Mouse (Mus musculus): ENCODE results near the gene Adgrg5. TPM values are rescaled to one million over a fixed set of nuclear protein-coding genes. Genes with fewer than 3 reads are reported as not detected.

The Adgrg5 gene
- polyA plus RNA-seq, 1 experiment = not detected

DNA sequence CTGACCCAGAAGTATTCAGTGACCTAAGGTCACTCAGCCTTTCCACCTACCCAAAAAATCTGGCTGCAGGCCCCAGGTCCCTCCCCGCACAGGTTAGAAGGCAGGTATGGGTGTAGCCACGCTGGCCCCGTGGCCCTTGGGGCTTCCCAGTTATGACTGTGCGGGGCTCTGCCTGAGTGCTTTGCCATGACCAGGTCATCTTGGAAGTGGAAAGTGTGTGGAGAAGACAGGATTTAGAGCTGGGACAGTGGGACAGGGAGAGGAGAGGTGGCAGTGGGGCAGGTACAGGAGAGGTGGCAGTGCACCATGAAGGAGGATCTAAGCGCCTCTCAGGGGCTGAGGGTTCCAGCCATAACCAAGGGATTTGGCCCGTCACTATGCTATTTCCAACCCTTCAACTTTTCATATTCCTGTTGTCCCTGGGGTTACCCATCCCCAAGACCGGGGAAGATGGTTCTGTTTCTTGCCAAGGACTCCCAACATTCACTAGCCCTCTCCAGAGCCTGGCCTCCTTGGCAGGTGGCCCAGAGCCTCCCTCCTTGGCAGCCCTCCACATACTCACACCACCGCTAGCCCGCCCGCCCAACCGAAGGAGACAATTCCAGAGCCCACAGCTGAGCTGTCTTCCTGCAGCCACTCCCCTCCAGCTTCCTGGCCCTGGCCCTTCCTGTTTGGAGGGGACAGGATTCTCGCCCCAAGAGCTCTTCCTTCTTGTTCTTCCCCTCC, 18.9 kb upstream of the Adgrg5 start:
- Histone ChIP-seq H3K4me2 (ENCODE audit: low read depth) (no peak overlapping the region), H3ac (ENCODE audit: control insufficient read depth, insufficient read length) (no peak overlapping the region), H3K4me3 (no peak overlapping the region), H3K79me2 (ENCODE audit: control insufficient read depth, insufficient read depth) (no peaks in the 10 kb centered on the region), H3K36me3 (ENCODE audit: control insufficient read depth, insufficient read depth) (peaks cover 6% of the 10 kb centered on the region), H3K27me3 (ENCODE audit: control insufficient read depth, insufficient read depth, insufficient read length) (no peaks in the 10 kb centered on the region)
- no peak for TF ChIP-seq TCF3 (IDR thresholded peaks at IDR 0.05; ENCODE audit: insufficient read length, low read depth)
- no peak for TF ChIP-seq REST (IDR thresholded peaks at IDR 0.05; ENCODE audit: insufficient read depth, insufficient read length)
- no peak for TF ChIP-seq E2F4 (IDR thresholded peaks at IDR 0.05; ENCODE audit: insufficient read depth)
- TF ChIP-seq USF1 (IDR thresholded peaks at IDR 0.05; ENCODE audit: low read depth) = no peak
- no peak for TF ChIP-seq POLR2A (IDR thresholded peaks at IDR 0.05; ENCODE audit: insufficient read length, low read depth)
- no peak for TF ChIP-seq MAX (IDR thresholded peaks at IDR 0.05; ENCODE audit: low read depth)
- no peak for TF ChIP-seq MYOG (IDR thresholded peaks at IDR 0.05; ENCODE audit: control insufficient read depth in 1 of 3, insufficient read depth in 1 of 3, insufficient read length in 2 of 3, low read depth in 2 of 3)
- no peak for TF ChIP-seq CEBPB (IDR thresholded peaks at IDR 0.05; ENCODE audit: insufficient read depth, poor library complexity, severe bottlenecking)
- no peak for TF ChIP-seq POLR2AphosphoS2 (IDR thresholded peaks at IDR 0.05; ENCODE audit: insufficient read length, low read depth)
- no peak for TF ChIP-seq TCF12 (IDR thresholded peaks at IDR 0.05; ENCODE audit: insufficient read depth, poor library complexity, severe bottlenecking)
- no peak for TF ChIP-seq MYOD1 (IDR thresholded peaks at IDR 0.05; ENCODE audit: control insufficient read depth in 1 of 3, insufficient read length in 2 of 3, low read depth in 2 of 3)
- TF ChIP-seq SRF (IDR thresholded peaks at IDR 0.05; ENCODE audit: control insufficient read depth, insufficient read length, low read depth) = no peak

DNA sequence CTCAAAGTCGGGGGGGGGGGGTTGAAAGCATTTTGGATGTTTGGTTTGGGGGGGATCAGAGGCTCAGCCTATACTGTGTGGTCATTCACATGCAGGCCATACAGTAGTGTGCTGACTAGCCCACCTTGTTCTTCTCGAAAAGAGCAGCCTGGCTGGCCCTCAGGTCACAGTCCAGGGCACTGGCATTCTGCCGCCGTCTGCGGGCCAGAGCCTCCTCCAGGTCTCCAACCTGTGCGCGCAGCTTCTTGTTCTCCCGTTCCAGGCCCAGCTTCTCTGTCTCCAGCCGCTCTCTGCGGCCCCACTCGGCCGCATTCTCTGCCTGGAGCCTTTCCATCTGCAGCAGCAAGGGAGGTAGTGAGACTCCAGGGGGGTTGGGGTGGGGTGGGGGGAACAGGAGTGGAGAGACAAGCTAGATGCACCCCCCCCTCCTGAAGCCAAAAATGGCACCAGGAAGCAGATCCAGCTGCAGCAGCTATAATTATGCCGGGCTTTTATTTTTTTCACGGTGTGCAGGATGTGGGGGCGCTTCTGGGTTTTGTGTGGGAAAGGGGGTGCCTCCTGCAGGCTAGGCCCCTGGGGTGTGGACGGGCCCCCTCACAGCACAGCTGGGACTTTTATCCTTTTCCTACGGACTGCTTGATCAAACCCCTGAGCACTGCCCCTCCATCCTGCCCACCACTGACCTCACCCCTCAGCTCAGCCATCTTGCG, 15.7 kb upstream of the Adgrg5 start:
- H3K79me2 ChIP-seq (ENCODE audit: control insufficient read depth, insufficient read depth) = no peaks in the 10 kb centered on the region
- no peak overlapping the region for H3ac ChIP-seq (ENCODE audit: control insufficient read depth, insufficient read length)
- no peak overlapping the region for H3K4me2 ChIP-seq (ENCODE audit: low read depth)
- no peaks in the 10 kb centered on the region for H3K27me3 ChIP-seq (ENCODE audit: control insufficient read depth, insufficient read depth, insufficient read length)
- peaks cover 11% of the 10 kb centered on the region for H3K36me3 ChIP-seq (ENCODE audit: control insufficient read depth, insufficient read depth)
- no peak overlapping the region for H3K4me3 ChIP-seq
- no peak for TF ChIP-seq MYOG (IDR thresholded peaks at IDR 0.05; ENCODE audit: control insufficient read depth in 1 of 3, insufficient read depth in 1 of 3, insufficient read length in 2 of 3, low read depth in 2 of 3)
- TF ChIP-seq CEBPB (IDR thresholded peaks at IDR 0.05; ENCODE audit: insufficient read depth, poor library complexity, severe bottlenecking) = no peak
- TF ChIP-seq E2F4 (IDR thresholded peaks at IDR 0.05; ENCODE audit: insufficient read depth) = no peak
- TF ChIP-seq TCF12 (IDR thresholded peaks at IDR 0.05; ENCODE audit: insufficient read depth, poor library complexity, severe bottlenecking) = no peak
- no peak for TF ChIP-seq MYOD1 (IDR thresholded peaks at IDR 0.05; ENCODE audit: control insufficient read depth in 1 of 3, insufficient read length in 2 of 3, low read depth in 2 of 3)
- TF ChIP-seq POLR2A (IDR thresholded peaks at IDR 0.05; ENCODE audit: insufficient read length, low read depth) = no peak
- TF ChIP-seq MAX (IDR thresholded peaks at IDR 0.05; ENCODE audit: low read depth) = no peak
- no peak for TF ChIP-seq SRF (IDR thresholded peaks at IDR 0.05; ENCODE audit: control insufficient read depth, insufficient read length, low read depth)
- no peak for TF ChIP-seq POLR2AphosphoS2 (IDR thresholded peaks at IDR 0.05; ENCODE audit: insufficient read length, low read depth)
- no peak for TF ChIP-seq USF1 (IDR thresholded peaks at IDR 0.05; ENCODE audit: low read depth)
- no peak for TF ChIP-seq REST (IDR thresholded peaks at IDR 0.05; ENCODE audit: insufficient read depth, insufficient read length)
- TF ChIP-seq TCF3 (IDR thresholded peaks at IDR 0.05; ENCODE audit: insufficient read length, low read depth) = no peak

DNA sequence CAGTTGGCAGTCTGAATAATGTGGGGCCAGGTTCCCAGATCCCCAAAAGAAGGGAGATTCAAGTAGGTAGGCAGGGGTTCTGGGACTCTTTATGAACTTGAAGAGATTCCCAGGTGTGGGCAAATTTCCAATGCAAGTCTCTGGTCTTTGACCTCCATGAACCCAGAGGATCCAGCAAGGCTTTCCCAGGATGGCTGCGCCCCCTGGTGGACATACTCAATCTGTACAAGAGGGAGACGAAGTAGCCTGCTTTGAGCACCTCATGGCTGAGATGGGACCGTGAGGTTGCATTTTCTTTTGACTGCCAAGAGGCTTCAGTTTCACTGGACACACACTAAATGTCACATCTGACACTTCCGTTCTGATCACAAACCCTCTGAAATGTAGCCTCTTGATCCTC, 14.6 kb upstream of the Adgrg5 start:
- no peaks in the 10 kb centered on the region for H3K79me2 ChIP-seq (ENCODE audit: control insufficient read depth, insufficient read depth)
- H3K4me2 ChIP-seq (ENCODE audit: low read depth) = no peak overlapping the region
- no peak overlapping the region for H3K4me3 ChIP-seq
- H3K27me3 ChIP-seq (ENCODE audit: control insufficient read depth, insufficient read depth, insufficient read length) = no peaks in the 10 kb centered on the region
- no peak for TF ChIP-seq POLR2A (IDR thresholded peaks at IDR 0.05; ENCODE audit: insufficient read length, low read depth)
- TF ChIP-seq REST (IDR thresholded peaks at IDR 0.05; ENCODE audit: insufficient read depth, insufficient read length) = no peak
- no peak for TF ChIP-seq MYOD1 (IDR thresholded peaks at IDR 0.05; ENCODE audit: control insufficient read depth in 1 of 3, insufficient read length in 2 of 3, low read depth in 2 of 3)
- TF ChIP-seq POLR2AphosphoS2 (IDR thresholded peaks at IDR 0.05; ENCODE audit: insufficient read length, low read depth) = no peak
- TF ChIP-seq SRF (IDR thresholded peaks at IDR 0.05; ENCODE audit: control insufficient read depth, insufficient read length, low read depth) = no peak
- TF ChIP-seq TCF12 (IDR thresholded peaks at IDR 0.05; ENCODE audit: insufficient read depth, poor library complexity, severe bottlenecking) = no peak
- no peak for TF ChIP-seq MAX (IDR thresholded peaks at IDR 0.05; ENCODE audit: low read depth)
- no peak for TF ChIP-seq E2F4 (IDR thresholded peaks at IDR 0.05; ENCODE audit: insufficient read depth)
- no peak for TF ChIP-seq USF1 (IDR thresholded peaks at IDR 0.05; ENCODE audit: low read depth)
- TF ChIP-seq CEBPB (IDR thresholded peaks at IDR 0.05; ENCODE audit: insufficient read depth, poor library complexity, severe bottlenecking) = no peak
- no peak for TF ChIP-seq TCF3 (IDR thresholded peaks at IDR 0.05; ENCODE audit: insufficient read length, low read depth)
- no peak for TF ChIP-seq MYOG (IDR thresholded peaks at IDR 0.05; ENCODE audit: control insufficient read depth in 1 of 3, insufficient read depth in 1 of 3, insufficient read length in 2 of 3, low read depth in 2 of 3)
- H3ac ChIP-seq (ENCODE audit: control insufficient read depth, insufficient read length) = no peak overlapping the region
- H3K36me3 ChIP-seq (ENCODE audit: control insufficient read depth, insufficient read depth) = peaks cover 12% of the 10 kb centered on the region

DNA sequence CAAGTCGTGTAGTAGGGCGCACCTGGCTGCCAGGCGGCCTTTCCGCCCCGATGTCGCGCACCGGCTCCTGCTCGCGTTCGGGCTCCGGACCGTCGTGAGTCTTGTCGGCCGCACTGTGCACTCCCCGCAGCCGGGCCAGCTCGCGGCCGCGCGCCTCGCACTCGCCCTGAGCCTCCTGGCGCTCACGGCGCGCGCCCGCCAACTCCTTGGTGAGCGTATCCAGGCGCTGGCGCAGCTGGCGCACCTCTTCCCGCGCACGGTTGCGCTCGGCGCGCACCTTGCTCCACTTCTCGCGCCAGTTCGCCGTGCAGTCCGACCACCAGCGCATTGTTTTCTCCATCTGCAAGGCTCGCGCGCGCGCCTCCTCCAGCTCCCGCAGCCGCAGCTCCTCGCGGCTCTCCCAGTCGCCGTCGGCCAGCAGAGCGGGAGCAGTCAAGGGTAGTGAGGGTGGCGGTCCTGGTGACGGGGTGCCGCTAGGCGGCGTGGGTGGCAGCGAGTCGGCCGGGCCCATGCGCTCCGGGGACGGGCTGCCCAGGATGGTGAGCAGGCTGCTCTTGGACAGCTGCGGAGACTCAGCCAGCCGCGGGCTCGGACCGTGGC, 10.3 kb upstream of the Adgrg5 start:
- Histone ChIP-seq H3K36me3 (ENCODE audit: control insufficient read depth, insufficient read depth) (peaks cover 12% of the 10 kb centered on the region), H3ac (ENCODE audit: control insufficient read depth, insufficient read length) (no peak overlapping the region), H3K27me3 (ENCODE audit: control insufficient read depth, insufficient read depth, insufficient read length) (no peaks in the 10 kb centered on the region), H3K79me2 (ENCODE audit: control insufficient read depth, insufficient read depth) (peaks cover 17% of the 10 kb centered on the region), H3K4me2 (ENCODE audit: low read depth) (no peak overlapping the region), H3K4me3 (no peak overlapping the region)
- TF ChIP-seq MAX (IDR thresholded peaks at IDR 0.05; ENCODE audit: low read depth) (no peak), SRF (IDR thresholded peaks at IDR 0.05; ENCODE audit: control insufficient read depth, insufficient read length, low read depth) (no peak), USF1 (IDR thresholded peaks at IDR 0.05; ENCODE audit: low read depth) (no peak), REST (IDR thresholded peaks at IDR 0.05; ENCODE audit: insufficient read depth, insufficient read length) (no peak), MYOG (IDR thresholded peaks at IDR 0.05; ENCODE audit: control insufficient read depth in 1 of 3, insufficient read depth in 1 of 3, insufficient read length in 2 of 3, low read depth in 2 of 3) (no peak), TCF12 (IDR thresholded peaks at IDR 0.05; ENCODE audit: insufficient read depth, poor library complexity, severe bottlenecking) (no peak), POLR2AphosphoS2 (IDR thresholded peaks at IDR 0.05; ENCODE audit: insufficient read length, low read depth) (no peak), MYOD1 (IDR thresholded peaks at IDR 0.05; ENCODE audit: control insufficient read depth in 1 of 3, insufficient read length in 2 of 3, low read depth in 2 of 3) (no peak), POLR2A (IDR thresholded peaks at IDR 0.05; ENCODE audit: insufficient read length, low read depth) (no peak)
